Mouse (Mus musculus) megakaryocyte, embryonic 14.5 days (primary cell): ENCODE results near the gene Ccdc130.

Source experiments
- FLI1 ChIP-seq: IDR thresholded peaks from 2 replicates; pipeline ENCODE4 v1.6.1; 2012; ENCODE audit warnings: low read length, inconsistent platforms, mixed read lengths
- GATA1 ChIP-seq: IDR thresholded peaks from 3 replicates; pipeline ENCODE4 v1.6.1; 2012; ENCODE audit warnings: mixed read lengths, low read length, inconsistent platforms, borderline replicate concordance

- TF ChIP-seq GATA1 (no peak), FLI1 (no peak)
These were observed 27.0 kb upstream of the Ccdc130 start for GRCm38 (mm10) chr8:84297029-84297785.
